Mouse (Mus musculus): Measurements from ENCODE around the gene Srcap.

DNA sequence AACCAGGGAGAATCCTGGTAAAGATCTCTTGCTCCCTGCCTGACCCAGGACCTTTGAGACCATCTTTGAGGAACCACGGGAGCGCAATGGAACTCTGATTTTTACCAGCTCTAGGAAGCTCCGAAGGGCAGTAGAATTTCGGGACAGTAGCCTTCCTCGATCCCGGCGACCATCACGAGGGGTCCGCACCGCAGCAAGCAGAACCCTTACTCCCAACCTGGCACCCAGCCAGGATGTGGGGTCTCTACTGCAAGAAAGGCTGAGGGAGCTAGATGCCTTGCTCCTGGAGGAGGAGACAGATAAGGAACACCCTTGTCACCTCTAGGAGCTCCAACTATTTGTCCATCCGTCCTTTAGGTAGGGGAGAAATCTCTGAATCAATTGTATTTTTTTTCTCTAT, 35.4 kb upstream of the Srcap start:
- TF ChIP-seq CTCF (IDR thresholded peaks at IDR 0.05; ENCODE audit: low read depth) (no peak), EP300 (IDR thresholded peaks at IDR 0.05; ENCODE audit: low read depth) (no peak)
